Mouse (Mus musculus): ENCODE measurements at regions not wholly inside any gene's neighbourhood (a gene's known extent, or its start where the extent isn't known, plus 50 kb on each side); places are given as distances from the start of the nearest gene placed in this dataset.

DNA sequence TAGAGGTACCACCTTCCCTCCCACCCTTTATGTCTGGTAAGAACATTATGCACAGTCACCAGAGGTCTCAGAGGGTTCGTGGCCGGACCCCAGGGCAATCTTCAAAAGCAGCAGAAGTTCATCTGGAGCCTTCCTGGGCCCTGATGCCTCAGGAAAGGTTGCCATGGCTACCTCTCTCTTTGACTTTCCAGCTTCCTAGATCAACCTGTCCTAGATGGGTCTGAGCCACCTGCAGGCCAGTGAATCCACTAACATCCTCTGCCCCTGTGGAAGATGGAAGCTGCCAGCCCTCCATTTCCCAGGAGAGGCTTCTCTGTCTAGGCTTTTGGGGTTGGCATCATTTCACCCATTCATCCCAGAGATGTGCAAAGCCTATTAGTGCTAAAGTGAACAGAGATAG lies 84.8 kb upstream of the Syt13 start:
- TF ChIP-seq POLR2A (IDR thresholded peaks at IDR 0.05; ENCODE audit: borderline replicate concordance, extremely low read depth, low read depth, low read length): no peak
- no peak for TF ChIP-seq CTCF (IDR thresholded peaks at IDR 0.05; ENCODE audit: insufficient read depth, low read length)

Measured in lung, adult 2 months (tissue).